Mouse (Mus musculus) frontal cortex, postnatal 36 days (tissue): ENCODE measurements around the gene Ggnbp2.

Experiments used
- DNase-seq, 2 experiments: peaks; one replicate each; pipeline ENCODE4 v3.0.0; 2022; ENCODE audit warnings: low spot score in 2 of 2

Ggnbp2 gene

GRCm38 (mm10) chr11:84825261-84825807 is 45.3 kb downstream of the Ggnbp2 start:
- no peak for DNase-seq

- no peak for DNase-seq
These were observed 47.1 kb downstream of the Ggnbp2 start for GRCm38 (mm10) chr11:84823484-84823897.

- no peak for DNase-seq
These were observed 48.1 kb downstream of the Ggnbp2 start for GRCm38 (mm10) chr11:84822487-84822886.

- DNase-seq: no peak
These were observed 49.4 kb downstream of the Ggnbp2 start for GRCm38 (mm10) chr11:84821131-84821770.

GRCm38 (mm10) chr11:84818961-84819692 is 51.5 kb downstream of the Ggnbp2 start, which contains the start of gene Mrm1:
Mrm1 (minus strand) TSS chr11:84819515.
- peak; percentile 92 to 94 for DNase-seq

- peak; percentile 78 for DNase-seq
These were observed 52.3 kb downstream of the Ggnbp2 start for GRCm38 (mm10) chr11:84818085-84818960.

- DNase-seq: no peak
These were observed 53.3 kb downstream of the Ggnbp2 start for GRCm38 (mm10) chr11:84817362-84817761.

- DNase-seq: peak; percentile 77 to 82
These were observed 56.7 kb downstream of the Ggnbp2 start for GRCm38 (mm10) chr11:84813724-84814510.

GRCm38 (mm10) chr11:84804373-84804772 is 66.2 kb downstream of the Ggnbp2 start:
- no peak for DNase-seq

- peak; percentile 68 to 74 for DNase-seq
These were observed 72.8 kb downstream of the Ggnbp2 start for GRCm38 (mm10) chr11:84797627-84798353.

- DNase-seq: no peak
These were observed 73.6 kb downstream of the Ggnbp2 start for GRCm38 (mm10) chr11:84797026-84797425.

- DNase-seq: peak; percentile 81 to 87
These were observed 76.0 kb downstream of the Ggnbp2 start for GRCm38 (mm10) chr11:84794496-84795113.

GRCm38 (mm10) chr11:84793545-84793944 is 77.1 kb downstream of the Ggnbp2 start:
- DNase-seq: no peak

- no peak for DNase-seq
These were observed 80.2 kb downstream of the Ggnbp2 start for GRCm38 (mm10) chr11:84790383-84790782.
